Mouse (Mus musculus): ENCODE results near the gene Cttnbp2nl.

- TF ChIP-seq CTCF (conservative IDR thresholded peaks at IDR 0.05; ENCODE audit: insufficient read depth, insufficient read length, low read depth, low read length), result no peak
- TF ChIP-seq POLR2A (IDR thresholded peaks at IDR 0.05; ENCODE audit: low read depth, low read length), result no peak
Observed at GRCm38 (mm10) chr3:104993800-104994199, 59.1 kb downstream of the Cttnbp2nl start.

All from kidney, adult 2 months (tissue).